Mouse (Mus musculus) hindbrain, embryonic 16.5 days (tissue): ENCODE measurements at regions not wholly inside any gene's neighbourhood (a gene's known extent, or its start where the extent isn't known, plus 50 kb on each side); places are given as distances from the start of the nearest gene placed in this dataset.

Experiments
- ATAC-seq: fragments of 200-750 bp; cut with Nextera tagmentation; 2 replicates; pipeline ENCODE4 v1.8.0; 2017; ENCODE audit warnings: moderate TSS enrichment, moderate library complexity
- H3K27ac ChIP-seq: fragments of 300-500 bp; sonication (generic); 2 replicates; pipeline ENCODE4 v1.5.1; 2014; ENCODE audit warnings: low read depth, mild to moderate bottlenecking, control low read depth, low read length, moderate library complexity
- H3K27me3 ChIP-seq: fragments of 300-500 bp; sonication (generic); replicated peaks from 2 replicates; pipeline ENCODE4 v1.6.1; 2014; ENCODE audit warnings: low read length; ENCODE audit not compliant: control insufficient read depth, insufficient read depth
- H3K36me3 ChIP-seq: fragments of 300-500 bp; sonication (generic); 2 replicates; pipeline ENCODE4 v1.6.1; 2014; ENCODE audit warnings: mild to moderate bottlenecking, low read length, moderate library complexity, mixed read lengths; ENCODE audit not compliant: control insufficient read depth, insufficient read depth
- H3K4me1 ChIP-seq: fragments of 300-500 bp; sonication (generic); 2 replicates; pipeline ENCODE4 v1.6.1; 2014; ENCODE audit warnings: low read depth, low read length; ENCODE audit not compliant: control insufficient read depth, insufficient read depth
- H3K4me2 ChIP-seq: fragments of 300-500 bp; sonication (generic); 2 replicates; pipeline ENCODE4 v1.6.1; 2014; ENCODE audit warnings: mild to moderate bottlenecking, low read length, control low read depth, moderate library complexity
- H3K4me3 ChIP-seq: fragments of 300-500 bp; sonication (generic); 2 replicates; pipeline ENCODE4 v1.5.1; 2014; ENCODE audit warnings: mild to moderate bottlenecking, low read length, control low read depth, moderate library complexity
- H3K9ac ChIP-seq: fragments of 300-500 bp; sonication (generic); 2 replicates; pipeline ENCODE4 v1.6.1; 2014; ENCODE audit warnings: low read depth, mild to moderate bottlenecking, control low read depth, low read length, moderate library complexity
- H3K9me3 ChIP-seq: fragments of 300-500 bp; sonication (generic); 2 replicates; pipeline ENCODE4 v1.6.1; 2014; ENCODE audit warnings: mild to moderate bottlenecking, low read length, moderate library complexity; ENCODE audit not compliant: control insufficient read depth
- WGBS: fragments of 180-500 bp; shearing (Covaris S2); extraction: QIAGEN DNeasy Blood & Tissue Kit; methylation state at CpG from one replicate; pipeline ENCODE4 v1.1.7; 2014; 5-methylcytosine and 5-hydroxymethylcytosine counted together

DNA sequence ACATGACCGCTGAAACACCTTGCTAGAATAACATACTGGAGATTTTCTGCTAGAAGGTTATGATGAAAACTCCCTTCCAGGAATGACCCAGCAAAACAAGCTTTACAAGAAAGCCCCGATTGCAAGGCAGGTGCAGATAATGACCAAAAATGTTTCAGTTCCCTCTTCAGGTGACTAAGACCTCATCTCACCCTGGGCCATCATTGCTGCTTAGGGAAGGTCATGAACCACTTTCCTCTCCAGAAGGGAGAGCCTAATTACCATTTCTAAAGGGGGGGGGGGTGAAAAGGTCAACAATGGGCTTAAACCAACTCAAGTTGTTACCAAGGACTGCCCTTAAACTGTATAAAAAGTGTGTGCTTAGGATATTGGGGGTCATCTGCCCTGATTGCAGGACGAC is 59.8 kb upstream of the Speer4c start:
- Histone ChIP-seq H3K27ac (no peak overlapping the region), H3K27me3 (no peaks in the 10 kb centered on the region), H3K4me2 (no peak overlapping the region), H3K9me3 (no peaks in the 10 kb centered on the region), H3K36me3 (no peaks in the 10 kb centered on the region), H3K9ac (no peak overlapping the region), H3K4me3 (no peak overlapping the region), H3K4me1 (no peaks in the 10 kb centered on the region)
- 35% methylated on average over 3 of the region's 3 CpGs for WGBS
- ATAC-seq, result no peak

DNA sequence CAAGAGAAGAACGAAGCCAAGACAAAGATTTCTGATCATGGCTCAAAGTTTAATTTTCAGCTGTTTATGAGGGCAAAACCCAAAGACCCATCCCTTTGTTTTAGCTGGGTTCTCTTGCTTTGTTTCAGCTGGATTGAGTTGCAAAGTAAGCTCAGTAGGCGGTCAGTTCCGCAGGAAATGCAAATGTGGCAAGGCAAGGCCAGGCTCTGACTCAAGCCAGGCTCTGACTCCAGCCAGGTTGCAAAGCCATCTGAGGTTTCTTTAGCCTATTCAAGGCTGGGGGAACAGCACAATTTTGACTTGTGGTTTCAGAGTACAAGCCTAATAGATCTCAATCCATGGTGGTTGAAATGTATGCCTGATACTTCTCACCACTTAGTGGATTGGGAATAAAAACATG is 60.5 kb upstream of the Speer4c start:
- Histone ChIP-seq H3K9ac (no peak overlapping the region), H3K36me3 (no peaks in the 10 kb centered on the region), H3K4me2 (no peak overlapping the region), H3K4me3 (no peak overlapping the region), H3K27me3 (no peaks in the 10 kb centered on the region), H3K27ac (no peak overlapping the region), H3K4me1 (no peaks in the 10 kb centered on the region), H3K9me3 (no peaks in the 10 kb centered on the region)
- ATAC-seq, result no peak
- 20% methylated on average over 3 of the region's 3 CpGs for WGBS

DNA sequence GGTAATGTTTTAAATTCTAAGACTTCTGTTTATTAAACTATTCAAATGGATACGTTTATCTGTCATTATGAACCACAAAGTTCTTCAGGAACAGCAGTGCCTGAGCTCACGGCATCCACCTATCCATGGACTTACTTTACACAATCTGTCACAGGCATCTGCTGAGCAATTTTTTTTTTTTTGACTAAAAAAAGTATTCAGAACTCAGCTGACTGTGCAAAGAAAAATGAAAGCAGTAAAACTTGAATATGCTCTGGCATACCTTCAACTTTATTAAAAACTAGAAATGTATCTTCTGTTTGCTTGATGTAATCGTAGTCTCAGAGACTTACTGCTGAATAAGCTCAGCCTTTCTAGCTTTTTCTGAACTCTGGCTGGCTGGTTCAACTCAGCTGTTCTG is 62.0 kb upstream of the Speer4c start:
- Histone ChIP-seq H3K9ac (no peak overlapping the region), H3K4me1 (no peaks in the 10 kb centered on the region), H3K36me3 (no peaks in the 10 kb centered on the region), H3K27ac (no peak overlapping the region), H3K9me3 (no peaks in the 10 kb centered on the region), H3K4me3 (no peak overlapping the region), H3K4me2 (no peak overlapping the region), H3K27me3 (no peaks in the 10 kb centered on the region)
- no peak for ATAC-seq
- WGBS, result 86% methylated on average over 3 of the region's 3 CpGs

DNA sequence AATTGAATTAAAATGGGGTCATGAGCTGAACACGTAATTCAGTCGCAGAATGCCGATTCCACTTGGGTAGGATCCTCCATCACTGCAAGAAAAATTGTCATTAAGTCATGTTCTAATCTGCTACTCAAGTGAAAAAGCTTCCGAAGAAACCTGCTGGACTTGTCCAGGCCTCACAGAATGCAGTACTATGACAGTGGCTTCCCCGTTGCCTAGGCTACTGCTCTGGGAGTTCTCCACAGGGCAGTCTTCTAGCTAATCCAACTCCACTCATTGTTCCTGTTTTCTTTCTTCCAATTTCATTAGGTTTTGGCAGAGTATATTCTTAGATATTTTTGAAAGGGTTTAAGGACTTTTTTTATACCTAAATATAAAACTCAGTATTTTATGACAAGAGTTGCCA is 89.5 kb upstream of the Speer4c start:
- H3K4me3 ChIP-seq, result no peak overlapping the region
- H3K9ac ChIP-seq, result no peak overlapping the region
- H3K9me3 ChIP-seq, result no peaks in the 10 kb centered on the region
- no peak for ATAC-seq
- H3K4me1 ChIP-seq, result no peaks in the 10 kb centered on the region
- no peak overlapping the region for H3K27ac ChIP-seq
- no peaks in the 10 kb centered on the region for H3K27me3 ChIP-seq
- 69% methylated on average over 5 of the region's 5 CpGs for WGBS
- H3K36me3 ChIP-seq, result no peaks in the 10 kb centered on the region
- no peak overlapping the region for H3K4me2 ChIP-seq

DNA sequence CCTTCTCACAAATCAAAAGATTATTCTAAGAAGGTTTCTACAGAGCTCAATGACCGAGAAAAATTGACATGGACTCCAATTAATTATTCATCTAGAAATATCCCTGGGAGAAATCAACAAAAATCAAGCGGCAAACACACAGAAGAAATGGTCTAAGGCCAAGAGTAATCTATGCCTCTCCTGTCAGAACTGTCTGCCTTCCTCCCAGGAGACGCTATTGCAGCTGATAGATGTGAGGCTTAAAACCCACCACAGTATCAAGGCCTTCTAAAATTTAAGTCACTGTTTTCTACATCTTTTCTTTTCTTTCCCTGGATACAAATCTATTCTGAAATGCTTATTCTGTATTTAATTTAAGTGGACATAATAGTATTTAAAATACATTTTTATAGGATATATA is 102.8 kb upstream of the Speer4c start:
- H3K4me2 ChIP-seq, result no peak overlapping the region
- no peak overlapping the region for H3K9ac ChIP-seq
- ATAC-seq, result no peak
- no peak overlapping the region for H3K27ac ChIP-seq
- no peaks in the 10 kb centered on the region for H3K4me1 ChIP-seq
- H3K36me3 ChIP-seq, result no peaks in the 10 kb centered on the region
- H3K9me3 ChIP-seq, result no peaks in the 10 kb centered on the region
- no peaks in the 10 kb centered on the region for H3K27me3 ChIP-seq
- WGBS, result 40% methylated on average over 3 of the region's 3 CpGs
- H3K4me3 ChIP-seq, result no peak overlapping the region

DNA sequence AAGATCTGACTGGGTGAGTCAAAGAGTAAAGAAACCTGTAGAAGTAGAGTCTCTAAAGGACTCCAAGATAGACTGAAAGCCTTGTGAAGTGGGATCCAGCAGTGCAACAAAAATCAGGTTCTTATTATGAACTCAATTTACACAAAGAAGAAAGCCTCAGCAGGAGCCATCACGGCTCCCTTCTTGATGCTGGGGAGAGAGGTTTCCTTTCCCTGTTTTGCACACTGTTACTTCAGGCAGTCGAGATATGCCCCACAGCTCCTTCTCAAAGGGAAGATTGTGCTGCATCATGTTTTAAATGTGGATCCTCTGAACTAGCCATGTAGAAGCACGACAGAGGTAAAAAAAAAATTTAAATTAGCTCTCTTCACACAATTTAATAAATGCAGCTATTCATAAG is 103.3 kb upstream of the Speer4c start:
- Histone ChIP-seq H3K36me3 (no peaks in the 10 kb centered on the region), H3K4me1 (no peaks in the 10 kb centered on the region), H3K9me3 (no peaks in the 10 kb centered on the region), H3K4me3 (no peak overlapping the region), H3K4me2 (no peak overlapping the region), H3K9ac (no peak overlapping the region), H3K27me3 (no peaks in the 10 kb centered on the region), H3K27ac (no peak overlapping the region)
- WGBS, result 16% methylated on average over 3 of the region's 3 CpGs
- no peak for ATAC-seq

DNA sequence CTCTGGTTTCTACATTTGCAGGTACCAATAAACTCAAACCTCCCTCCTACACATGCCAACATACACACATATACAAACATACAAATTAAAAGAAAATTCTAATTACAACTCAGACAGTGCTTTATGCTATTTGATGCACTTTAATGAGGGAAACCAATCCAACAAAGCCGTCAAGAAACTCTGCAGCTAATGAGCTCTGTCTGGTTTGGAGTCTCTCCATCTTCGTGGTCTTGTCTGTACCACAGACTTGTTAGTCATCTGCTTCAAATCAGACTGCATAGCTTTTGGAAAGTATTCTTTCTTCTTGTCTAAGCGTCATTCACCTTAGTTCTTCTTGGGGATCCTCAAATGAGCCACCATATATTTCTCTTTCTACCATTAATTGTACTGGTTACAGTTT is 108.9 kb upstream of the Speer4c start:
- Histone ChIP-seq H3K36me3 (no peaks in the 10 kb centered on the region), H3K4me2 (no peak overlapping the region), H3K4me1 (no peaks in the 10 kb centered on the region), H3K9me3 (no peaks in the 10 kb centered on the region), H3K9ac (no peak overlapping the region), H3K27ac (no peak overlapping the region), H3K27me3 (no peaks in the 10 kb centered on the region), H3K4me3 (no peak overlapping the region)
- WGBS, result 82% methylated on average over 3 of the region's 3 CpGs
- ATAC-seq, result no peak

DNA sequence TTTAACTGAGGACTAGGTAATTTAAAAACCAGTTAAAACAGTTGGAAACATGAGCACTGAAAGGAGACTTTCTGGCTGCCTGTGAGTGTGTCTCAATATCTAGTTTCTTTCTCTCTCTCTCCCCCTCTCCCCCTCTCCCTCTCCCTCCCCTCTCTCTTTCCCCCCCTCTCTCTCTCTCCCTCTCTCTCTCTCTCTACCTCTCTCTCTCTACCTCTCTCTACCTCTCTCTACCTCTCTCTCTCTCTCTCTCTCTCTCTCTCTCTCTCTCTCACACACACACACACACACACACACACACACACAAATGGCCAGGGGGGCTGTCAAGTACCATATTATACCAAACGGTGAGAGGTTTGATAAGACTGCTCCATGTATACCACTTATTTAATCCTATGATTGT is 103.0 kb upstream of the Cacna2d1 start:
- H3K4me2 ChIP-seq, result no peak overlapping the region
- H3K9ac ChIP-seq, result no peak overlapping the region
- 80% methylated on average over 1 of the region's 1 CpGs for WGBS
- no peak overlapping the region for H3K4me3 ChIP-seq
- H3K27ac ChIP-seq, result no peak overlapping the region
- H3K9me3 ChIP-seq, result no peaks in the 10 kb centered on the region
- no peaks in the 10 kb centered on the region for H3K4me1 ChIP-seq
- no peak for ATAC-seq
- no peaks in the 10 kb centered on the region for H3K27me3 ChIP-seq
- H3K36me3 ChIP-seq, result no peaks in the 10 kb centered on the region

DNA sequence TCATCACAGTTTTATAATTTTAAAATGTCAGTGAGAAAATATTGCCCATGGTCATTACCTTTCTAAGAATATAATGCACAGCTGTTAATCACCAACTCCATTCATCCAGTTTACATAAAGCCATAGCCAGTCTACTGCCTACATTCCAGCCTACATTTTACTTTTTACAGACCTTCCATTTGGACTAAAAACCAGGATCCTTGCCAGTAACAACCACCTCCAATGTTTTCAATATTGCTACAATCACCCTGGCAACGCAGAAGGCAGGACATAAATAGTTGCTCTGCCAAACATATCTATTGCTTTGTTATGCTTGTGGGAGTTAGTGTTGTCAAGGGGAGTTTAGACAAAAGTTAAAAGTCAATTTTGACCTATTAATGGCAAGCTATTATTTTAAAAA is 102.2 kb upstream of the Cacna2d1 start:
- ATAC-seq, result no peak
- H3K36me3 ChIP-seq, result no peaks in the 10 kb centered on the region
- H3K9me3 ChIP-seq, result no peaks in the 10 kb centered on the region
- H3K9ac ChIP-seq, result no peak overlapping the region
- 70% methylated on average over 1 of the region's 1 CpGs for WGBS
- no peaks in the 10 kb centered on the region for H3K4me1 ChIP-seq
- H3K4me2 ChIP-seq, result no peak overlapping the region
- H3K27me3 ChIP-seq, result no peaks in the 10 kb centered on the region
- no peak overlapping the region for H3K4me3 ChIP-seq
- no peak overlapping the region for H3K27ac ChIP-seq
